Mouse (Mus musculus) kidney, adult 2 months (tissue): ENCODE data around the gene Adat1.

Source experiments
- CTCF ChIP-seq: fragments of 200-500 bp; conservative IDR thresholded peaks from 2 replicates; pipeline ENCODE4 v1.5.1; 2011; ENCODE audit warnings: low read depth, mild to moderate bottlenecking, control low read depth, low read length, moderate library complexity, mixed read lengths; ENCODE audit not compliant: insufficient read depth, insufficient read length
- POLR2A ChIP-seq: fragments of 200-500 bp; IDR thresholded peaks from one replicate; pipeline ENCODE4 v1.6.1; 2011; ENCODE audit warnings: low read depth, low read length, control low read depth

- TF ChIP-seq CTCF (no peak), POLR2A (no peak)
These were observed 38.6 kb upstream of the Adat1 start for GRCm38 (mm10) chr8:112030663-112031062.
